Mouse (Mus musculus): Measurements from ENCODE around the gene Ankrd49. TPM values are rescaled to one million over a fixed set of nuclear protein-coding genes. Genes with fewer than 3 reads are reported as not detected.

Ankrd49 gene
- total and polyA plus RNA-seq, 3 experiments, result 108 to 139 (median 108) TPM

DNA sequence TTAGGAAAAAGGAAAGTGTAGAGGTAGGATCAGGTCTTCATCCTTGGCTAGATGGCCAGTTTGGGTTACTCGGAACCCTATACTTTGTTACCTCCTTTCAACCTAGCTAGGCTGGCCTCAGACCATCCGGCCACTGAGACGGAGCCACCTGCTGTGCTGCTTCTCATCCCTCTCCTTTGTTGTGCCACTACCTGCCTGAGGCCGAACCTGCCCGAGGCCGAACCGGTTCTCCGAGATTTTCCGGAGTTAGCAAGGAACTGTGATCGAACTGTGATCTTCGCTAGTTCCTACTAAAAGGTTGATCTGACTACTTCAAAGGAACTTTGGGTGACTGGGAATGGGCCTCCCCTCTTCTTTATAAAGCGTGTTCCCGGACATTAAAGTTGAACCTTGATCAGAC, 6.3 kb downstream of the Ankrd49 start:
- TF ChIP-seq CTCF (IDR thresholded peaks at IDR 0.05 in 2 of 3, conservative IDR thresholded peaks at IDR 0.05 in 1 of 3; ENCODE audit: control insufficient read depth in 1 of 3, insufficient read depth in 1 of 3, low read depth in 2 of 3, low read length in 3 of 3, poor library complexity in 1 of 3, severe bottlenecking in 1 of 3), result no peak
- no peak for TF ChIP-seq MXI1 (IDR thresholded peaks at IDR 0.05; ENCODE audit: low read depth, low read length)
- TF ChIP-seq MAFK (IDR thresholded peaks at IDR 0.05; ENCODE audit: borderline replicate concordance, low read depth, low read length), result no peak
- TF ChIP-seq EP300 (IDR thresholded peaks at IDR 0.05; ENCODE audit: low read depth in 1 of 2, low read length in 2 of 2), result no peak
- no peak for TF ChIP-seq POLR2A (IDR thresholded peaks at IDR 0.05; ENCODE audit: control insufficient read depth in 1 of 2, insufficient read depth in 1 of 2, low read depth in 1 of 2, low read length in 2 of 2, poor library complexity in 1 of 2)
- no peak for TF ChIP-seq TBP (IDR thresholded peaks at IDR 0.05; ENCODE audit: low read depth, low read length)
- no peak for TF ChIP-seq ELF1 (IDR thresholded peaks at IDR 0.05; ENCODE audit: low read depth, low read length)
- no peak for TF ChIP-seq MYB (IDR thresholded peaks at IDR 0.05; ENCODE audit: low read depth, low read length)
- no peak for TF ChIP-seq NRF1 (IDR thresholded peaks at IDR 0.05; ENCODE audit: insufficient read depth, low read depth, low read length, poor library complexity, severe bottlenecking)
- no peak for TF ChIP-seq ZC3H11A (IDR thresholded peaks at IDR 0.05; ENCODE audit: low read depth, low read length)
- TF ChIP-seq MAX (IDR thresholded peaks at IDR 0.05; ENCODE audit: low read length), result no peak
- no peak for TF ChIP-seq ZMIZ1 (IDR thresholded peaks at IDR 0.05; ENCODE audit: low read depth, low read length)
- TF ChIP-seq MAZ (IDR thresholded peaks at IDR 0.05; ENCODE audit: low read depth, low read length), result no peak
- TF ChIP-seq SIN3A (IDR thresholded peaks at IDR 0.05; ENCODE audit: low read length), result no peak
- TF ChIP-seq TCF12 (IDR thresholded peaks at IDR 0.05; ENCODE audit: low read depth, low read length), result no peak
- TF ChIP-seq KAT2A (conservative IDR thresholded peaks at IDR 0.05; ENCODE audit: low read depth, low read length), result no peak
- TF ChIP-seq NELFE (IDR thresholded peaks at IDR 0.05; ENCODE audit: low read depth, low read length), result no peak
- no peak for TF ChIP-seq POLR2AphosphoS2 (IDR thresholded peaks at IDR 0.05; ENCODE audit: low read length)
- Histone ChIP-seq H3K9ac (ENCODE audit: control insufficient read depth, low read depth, low read length, poor library complexity, severe bottlenecking) (no peak overlapping the region), H3K4me3 (ENCODE audit: control insufficient read depth in 1 of 2, insufficient read depth in 1 of 2, low read depth in 2 of 2, low read length in 2 of 2) (no peak overlapping the region), H3K9me3 (replicated peaks; ENCODE audit: insufficient read depth, low read length) (no peaks in the 10 kb centered on the region), H3K36me3 (ENCODE audit: control insufficient read depth in 1 of 2, insufficient read depth in 2 of 2, low read length in 2 of 2) (peaks cover 34 to 40% of the 10 kb centered on the region in 2 experiments), H3K27ac (ENCODE audit: control insufficient read depth, low read depth, low read length) (no peak overlapping the region), H3K27me3 (ENCODE audit: control insufficient read depth in 1 of 2, insufficient read depth in 2 of 2, low read length in 2 of 2) (peaks cover 1 to 2% of the 10 kb centered on the region in 2 experiments; a peak in 2 of 4 replicates), H3K4me1 (ENCODE audit: control insufficient read depth in 1 of 2, insufficient read depth in 2 of 2, low read length in 2 of 2) (peaks cover 13 to 18% of the 10 kb centered on the region in 2 experiments), H3K79me2 (ENCODE audit: control insufficient read depth, insufficient read depth, low read length, poor library complexity) (peaks cover 8% of the 10 kb centered on the region)
- no peak for DNase-seq (ENCODE audit: low read depth, low spot score)

DNA sequence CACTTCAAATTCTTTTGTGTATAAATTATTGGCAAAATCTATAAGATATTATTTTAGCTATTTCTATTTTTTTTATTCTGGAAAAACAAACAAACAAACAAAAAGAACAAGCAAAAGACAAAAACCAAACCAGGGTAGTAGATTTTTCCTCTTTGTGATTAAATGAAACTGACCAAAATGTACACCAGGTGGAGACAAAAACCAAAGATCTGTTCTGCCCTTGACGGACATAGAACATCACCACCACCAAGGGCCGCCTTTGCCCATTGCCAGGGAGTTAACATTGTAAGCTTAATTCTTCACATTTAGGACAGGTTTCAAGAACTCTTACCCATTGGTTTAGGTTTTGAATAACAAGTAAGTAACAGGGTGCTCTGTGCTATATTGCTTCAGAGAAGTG, 10.8 kb downstream of the Ankrd49 start:
- TF ChIP-seq RAD21 (IDR thresholded peaks at IDR 0.05; ENCODE audit: low read depth, low read length) (peak; percentile 85), CTCF (IDR thresholded peaks at IDR 0.05 in 2 of 3, conservative IDR thresholded peaks at IDR 0.05 in 1 of 3; ENCODE audit: control insufficient read depth in 1 of 3, insufficient read depth in 1 of 3, low read depth in 2 of 3, low read length in 3 of 3, poor library complexity in 1 of 3, severe bottlenecking in 1 of 3) (peak; percentile 12 to 83 (median 22); a peak in 3 of 6 replicates), MYB (IDR thresholded peaks at IDR 0.05; ENCODE audit: low read depth, low read length) (no peak), TBP (IDR thresholded peaks at IDR 0.05; ENCODE audit: low read depth, low read length) (no peak), ZC3H11A (IDR thresholded peaks at IDR 0.05; ENCODE audit: low read depth, low read length) (peak; percentile 86), ZNF384 (IDR thresholded peaks at IDR 0.05; ENCODE audit: low read depth, low read length) (no peak), SMC3 (IDR thresholded peaks at IDR 0.05; ENCODE audit: low read depth, low read length) (peak; percentile 90)
- Histone ChIP-seq H3K4me1 (ENCODE audit: control insufficient read depth in 1 of 2, insufficient read depth in 2 of 2, low read length in 2 of 2) (no peaks in the 10 kb centered on the region), H3K9ac (ENCODE audit: control insufficient read depth, low read depth, low read length, poor library complexity, severe bottlenecking) (no peak overlapping the region), H3K36me3 (ENCODE audit: control insufficient read depth in 1 of 2, insufficient read depth in 2 of 2, low read length in 2 of 2) (no peaks in the 10 kb centered on the region), H3K9me3 (replicated peaks; ENCODE audit: insufficient read depth, low read length) (no peaks in the 10 kb centered on the region), H3K27me3 (ENCODE audit: control insufficient read depth in 1 of 2, insufficient read depth in 2 of 2, low read length in 2 of 2) (peaks cover 10 to 16% of the 10 kb centered on the region in 2 experiments), H3K4me3 (ENCODE audit: control insufficient read depth in 1 of 2, insufficient read depth in 1 of 2, low read depth in 2 of 2, low read length in 2 of 2) (no peak overlapping the region), H3K79me2 (ENCODE audit: control insufficient read depth, insufficient read depth, low read length, poor library complexity) (no peaks in the 10 kb centered on the region), H3K27ac (ENCODE audit: control insufficient read depth, low read depth, low read length) (no peak overlapping the region)
- DNase-seq (ENCODE audit: low read depth, low spot score), result peak; percentile 61

Data from MEL (cell line).